Mouse (Mus musculus) kidney, adult 18-20 months (tissue): ENCODE measurements at regions not wholly inside any gene's neighbourhood (a gene's known extent, or its start where the extent isn't known, plus 50 kb on each side); places are given as distances from the start of the nearest gene placed in this dataset.
"Not testable (repeated sequence)": the region's sequence is repeated elsewhere in the genome, so short reads cannot be mapped to it uniquely, and the experiment has no call there.

Experiments used
- DNase-seq: peaks from one replicate; pipeline ENCODE4 v3.0.0; 2021

DNA sequence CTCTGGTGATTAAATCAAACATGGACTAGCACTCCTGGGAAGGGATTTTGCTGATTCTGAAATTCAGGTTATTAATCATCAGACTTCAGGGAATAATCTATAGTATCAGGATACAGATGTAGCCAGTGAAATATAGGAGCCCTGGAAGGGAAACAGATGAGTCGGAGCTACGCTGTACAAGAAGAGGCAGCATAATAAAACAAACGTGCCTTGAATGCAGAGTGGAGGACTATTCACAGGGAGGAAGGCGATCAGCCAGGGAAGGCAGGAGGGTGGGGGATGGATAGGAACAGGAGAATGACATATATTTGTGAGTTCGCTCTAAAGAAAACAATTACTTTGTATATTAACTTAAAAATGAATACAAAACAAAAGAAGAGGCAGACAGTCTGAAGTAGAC, 286.6 kb upstream of the Got2 start:
- no peak for DNase-seq

DNA sequence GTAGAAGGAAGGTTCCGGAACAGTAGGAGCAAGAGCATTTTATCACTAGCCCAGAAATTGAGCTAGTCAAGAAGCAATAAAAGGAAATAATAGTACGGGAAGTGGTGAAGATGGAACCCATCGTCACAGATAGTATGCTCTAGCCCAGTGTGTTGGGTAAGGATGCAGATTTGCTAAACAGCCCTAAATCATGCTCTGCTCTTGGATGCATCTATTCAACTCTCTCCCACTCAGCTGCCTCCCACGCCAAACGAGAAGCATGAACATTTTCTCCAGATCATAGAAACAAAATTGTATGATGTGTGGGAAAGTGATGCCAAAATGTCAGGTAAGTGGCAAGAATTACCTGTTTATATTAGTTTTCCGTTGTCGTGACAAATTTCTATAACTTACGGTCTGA, 276.6 kb upstream of the Got2 start:
- DNase-seq, result no peak

DNA sequence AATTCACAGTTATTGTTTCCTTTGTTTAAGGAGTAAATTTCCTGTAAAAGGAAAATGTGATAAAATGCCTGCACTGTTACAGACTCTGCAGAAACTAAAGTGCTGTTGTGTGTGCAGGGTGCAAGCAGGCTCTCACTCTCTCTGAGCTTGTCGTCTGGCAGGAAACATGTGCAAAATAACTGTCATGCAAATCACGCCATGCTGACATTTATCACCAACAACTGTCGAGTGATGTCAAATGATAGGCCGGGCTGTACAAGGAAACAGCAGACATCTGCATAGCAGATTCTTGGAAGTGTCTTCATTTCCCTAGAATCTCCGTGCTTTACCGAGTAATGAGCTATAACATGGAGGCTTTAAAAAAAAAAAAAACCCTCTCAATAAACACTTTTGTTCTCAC, 271.6 kb upstream of the Got2 start:
- DNase-seq, result no peak

DNA sequence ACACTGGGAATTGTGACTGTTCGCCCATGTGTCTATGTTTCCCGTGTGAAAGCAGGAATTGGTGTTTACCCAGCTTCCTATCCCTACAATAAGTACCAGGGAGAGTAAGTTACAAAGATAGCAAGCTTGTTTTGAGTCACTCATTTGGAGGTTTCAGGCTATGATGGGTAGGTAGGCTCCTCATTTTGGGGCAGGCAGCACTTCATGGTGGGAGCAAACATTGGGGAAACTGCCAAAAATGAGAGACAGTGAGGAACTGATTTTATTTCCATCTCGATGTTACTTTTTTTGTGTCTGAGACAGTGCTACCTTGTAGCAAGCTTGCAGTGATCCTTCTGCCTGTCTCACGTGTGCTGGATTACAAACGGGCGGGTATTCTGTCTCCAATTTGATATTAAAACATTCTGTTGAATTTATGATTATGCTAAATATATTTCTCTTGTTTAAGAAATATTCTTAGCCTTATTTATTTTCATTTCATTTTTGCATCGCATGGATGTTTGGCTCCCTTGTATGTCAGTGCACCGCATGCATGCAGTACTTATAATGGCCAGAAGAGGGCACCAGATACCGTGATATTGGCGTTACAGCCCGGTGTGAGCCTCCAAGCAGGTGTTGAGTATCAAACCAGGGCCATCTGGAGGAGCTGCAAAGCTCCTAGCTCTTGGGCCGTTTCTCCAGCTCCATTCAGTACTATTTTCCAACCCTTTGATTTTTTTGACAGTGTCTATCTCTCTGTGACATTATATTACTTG, 264.3 kb upstream of the Got2 start:
- peak; percentile 54 for DNase-seq

DNA sequence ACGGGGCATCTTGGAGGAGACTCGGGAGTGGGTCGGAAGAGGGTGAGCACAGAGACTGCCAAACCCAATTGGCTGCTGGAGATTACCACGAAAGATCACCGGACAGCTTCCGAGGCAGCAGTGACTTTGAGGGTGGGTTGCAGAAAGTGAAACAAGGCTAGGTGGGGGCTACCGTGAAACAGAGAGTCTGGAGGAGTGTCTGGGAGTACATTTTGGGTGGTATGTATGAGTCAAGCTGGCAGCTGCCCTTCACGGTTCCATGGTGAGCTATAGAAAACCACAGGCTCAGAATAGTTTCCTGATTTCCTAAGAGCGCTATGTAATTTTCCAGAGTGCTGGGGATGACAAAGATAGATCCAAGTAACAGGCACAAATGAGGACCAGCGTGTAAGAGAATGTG, 263.7 kb upstream of the Got2 start:
- DNase-seq, result no peak

DNA sequence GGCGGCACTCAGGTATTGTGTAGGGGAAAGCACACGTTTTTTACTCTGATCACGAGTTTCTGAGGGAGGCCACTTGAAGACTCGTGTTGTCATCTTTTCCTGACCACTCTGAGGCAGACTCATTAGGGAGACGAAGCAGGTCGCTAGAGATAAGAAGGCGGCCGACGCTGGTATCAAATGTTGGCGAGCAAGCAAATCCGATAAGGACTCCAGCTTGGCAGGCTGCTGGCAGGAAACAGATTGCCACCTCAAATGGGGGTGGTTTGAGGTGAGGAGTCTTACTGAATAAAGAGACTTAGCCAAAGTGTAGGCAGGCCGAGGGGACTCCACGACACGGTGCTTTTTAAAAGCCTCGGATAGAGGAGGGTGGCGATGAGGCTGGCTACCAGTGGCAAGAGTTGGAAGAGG, 262.7 kb upstream of the Got2 start:
- DNase-seq, result no peak

DNA sequence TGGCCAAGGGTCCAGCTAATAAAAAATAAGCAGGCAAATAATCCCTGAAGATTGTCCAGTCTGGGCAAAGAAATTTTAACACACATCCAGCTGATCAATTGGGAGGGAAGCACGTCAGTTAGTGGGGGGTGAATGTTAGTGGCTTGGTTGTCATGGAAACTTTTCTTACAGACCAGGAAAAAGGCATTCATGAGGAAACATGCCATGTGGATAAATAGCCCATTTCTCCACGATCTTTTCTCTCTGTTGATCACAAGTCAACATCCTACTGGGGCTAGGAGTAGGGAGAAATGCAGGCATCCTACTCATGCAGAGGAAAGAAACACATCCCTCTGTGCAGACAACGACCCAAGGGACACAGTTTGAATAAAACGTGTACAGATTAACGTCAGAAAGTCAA, 243.8 kb upstream of the Got2 start:
- DNase-seq, result no peak

DNA sequence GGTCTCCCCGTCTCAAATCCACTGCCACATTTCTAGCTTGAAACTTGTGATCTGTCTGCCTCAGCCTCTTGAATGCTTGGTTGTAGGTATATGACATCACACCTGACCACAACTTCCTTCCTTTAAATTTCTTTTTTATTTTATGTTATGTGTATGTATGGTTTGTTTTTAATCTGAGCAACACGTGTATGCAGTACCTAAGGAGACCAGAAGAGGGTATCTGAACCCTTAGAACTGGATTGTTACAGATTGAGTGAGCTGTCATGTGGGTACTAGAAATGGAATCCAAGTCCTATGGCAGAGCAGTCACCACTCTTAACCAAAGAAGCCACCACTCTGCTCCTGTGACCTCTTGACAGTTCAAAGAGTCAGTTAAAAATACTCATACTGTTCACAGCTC, 240.0 kb upstream of the Got2 start:
- no peak for DNase-seq

DNA sequence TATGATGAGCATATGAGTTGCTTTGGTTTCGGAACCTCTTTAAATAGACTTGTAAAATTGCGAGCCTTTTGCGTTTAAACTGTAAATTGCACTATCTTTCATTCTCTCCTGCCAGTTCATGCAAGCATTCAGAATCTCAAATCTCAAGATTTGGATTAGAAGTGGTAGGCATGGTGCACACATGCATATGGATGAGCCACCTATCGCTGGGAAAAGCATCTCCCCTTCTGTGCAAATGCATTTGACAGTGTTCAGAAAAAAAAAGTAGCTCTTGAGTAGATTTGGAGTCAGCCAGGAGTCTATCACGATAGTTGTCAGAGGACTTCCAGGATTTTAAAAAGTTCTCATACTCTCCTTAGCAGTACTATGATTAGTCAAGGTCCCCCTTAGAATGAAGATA, 212.5 kb upstream of the Got2 start:
- DNase-seq, result no peak

DNA sequence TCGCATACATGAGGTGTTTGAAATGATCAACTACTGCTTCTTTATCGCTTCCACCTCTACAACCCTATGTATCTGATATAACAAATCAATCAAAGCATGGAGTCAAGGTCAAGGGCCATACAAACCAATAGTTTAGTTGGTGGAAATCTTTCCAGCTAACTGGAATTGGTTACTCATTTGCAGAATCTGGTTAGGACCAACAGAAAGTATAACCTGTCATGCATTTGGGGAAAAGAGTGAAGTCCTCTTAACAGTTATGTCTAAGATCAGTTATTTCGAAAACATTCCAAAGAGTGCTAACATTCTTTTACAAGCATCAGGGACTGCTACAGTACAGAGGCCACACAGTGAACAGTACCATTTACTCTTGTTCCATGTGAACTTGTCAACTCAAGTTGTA, 204.6 kb upstream of the Got2 start:
- DNase-seq, result no peak

DNA sequence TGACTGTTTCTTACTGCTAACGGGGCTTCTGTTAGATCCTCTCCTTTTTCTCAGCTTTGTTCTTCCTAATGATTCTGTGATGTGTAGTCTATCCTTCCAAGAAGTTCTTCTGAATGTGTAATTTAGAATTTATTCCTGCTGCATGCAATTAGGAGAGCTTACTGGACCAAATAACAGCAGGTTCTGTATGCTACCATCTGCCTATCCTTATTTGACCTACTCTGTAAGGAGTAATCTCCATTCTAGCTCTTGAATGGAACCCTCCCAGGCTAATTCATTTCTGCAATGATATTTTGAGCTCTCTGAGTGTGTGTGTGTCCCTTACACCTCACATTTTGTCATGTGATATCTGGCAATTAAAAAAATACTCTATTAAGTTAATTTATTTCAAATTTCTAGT, 201.9 kb upstream of the Got2 start:
- DNase-seq, result no peak

DNA sequence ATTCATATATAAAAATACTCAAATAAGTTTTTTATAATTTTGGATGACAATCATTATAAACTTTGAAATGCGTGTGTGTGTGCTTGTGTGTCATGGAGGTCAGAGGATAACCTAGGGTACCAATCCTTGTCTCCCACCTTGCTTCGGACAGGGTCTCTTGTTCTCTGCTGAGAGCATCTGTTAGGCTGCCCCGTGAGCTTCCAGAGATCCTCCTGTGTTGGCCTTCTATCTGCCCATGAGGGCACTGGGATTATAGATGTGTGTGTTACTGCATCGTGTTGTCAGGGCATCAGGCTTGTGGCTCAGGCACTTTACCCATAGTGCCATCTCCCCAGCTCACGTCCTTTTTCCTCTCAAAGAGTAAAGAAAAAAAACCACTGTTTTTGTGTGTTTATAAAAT, 180.0 kb upstream of the Got2 start:
- DNase-seq, result no peak

DNA sequence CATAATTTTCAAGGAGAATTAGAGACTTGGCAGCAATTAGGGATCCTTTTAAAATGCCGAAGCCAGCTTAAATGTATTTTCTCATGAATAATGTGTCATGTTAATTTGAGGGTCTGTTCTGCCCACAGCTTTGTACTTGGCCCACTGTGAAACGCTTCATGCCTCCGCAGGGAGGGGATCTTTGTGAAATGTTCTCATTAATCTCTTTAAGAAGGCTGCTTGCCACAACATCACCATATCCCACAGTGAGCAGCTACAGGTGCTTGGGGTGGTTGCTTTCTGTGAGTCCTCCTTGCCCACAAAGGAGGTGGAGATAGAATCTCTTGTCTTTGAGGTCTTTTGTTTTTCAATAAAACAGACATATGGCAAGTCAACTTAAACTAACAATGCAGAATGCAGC, 159.3 kb upstream of the Got2 start:
- no peak for DNase-seq

DNA sequence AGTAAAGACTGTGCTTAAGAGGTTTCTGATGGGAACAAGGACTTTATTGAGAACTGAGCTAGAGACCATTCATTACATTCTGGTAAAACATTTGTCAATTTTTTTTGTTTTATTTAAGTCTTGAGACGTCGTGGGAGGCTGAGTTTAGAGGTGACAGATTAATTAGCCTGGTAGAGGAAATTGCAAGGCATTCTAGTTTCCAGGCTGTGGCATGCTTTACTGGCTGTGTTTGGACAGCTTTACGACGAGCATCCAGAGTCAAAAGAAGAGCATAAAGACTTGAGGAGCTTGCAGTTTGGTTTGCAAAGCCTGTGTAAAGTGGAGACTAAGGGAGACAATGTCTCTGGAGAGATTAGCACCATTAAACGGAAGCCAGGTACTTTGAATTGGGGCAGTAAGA, 154.0 kb upstream of the Got2 start:
- DNase-seq, result no peak

DNA sequence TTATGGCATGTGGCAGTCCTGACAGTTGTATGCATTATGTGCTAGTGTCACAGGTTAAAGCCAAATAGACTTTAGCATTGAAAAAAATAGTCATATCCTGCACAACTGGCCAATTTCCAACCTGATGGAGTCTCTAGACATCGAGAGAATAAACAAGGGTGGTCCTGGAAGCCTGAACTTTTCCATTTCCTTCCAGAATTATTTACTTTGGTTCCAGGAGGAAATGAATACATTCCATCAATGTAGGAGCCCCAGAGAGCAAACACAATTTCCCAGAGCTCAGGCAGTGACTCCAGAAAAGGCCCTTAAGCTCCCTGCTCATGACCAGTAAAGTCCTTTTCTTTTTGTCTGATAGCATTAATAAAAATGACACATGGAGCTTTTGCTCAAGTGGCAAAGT, 151.9 kb upstream of the Got2 start:
- DNase-seq, result no peak

DNA sequence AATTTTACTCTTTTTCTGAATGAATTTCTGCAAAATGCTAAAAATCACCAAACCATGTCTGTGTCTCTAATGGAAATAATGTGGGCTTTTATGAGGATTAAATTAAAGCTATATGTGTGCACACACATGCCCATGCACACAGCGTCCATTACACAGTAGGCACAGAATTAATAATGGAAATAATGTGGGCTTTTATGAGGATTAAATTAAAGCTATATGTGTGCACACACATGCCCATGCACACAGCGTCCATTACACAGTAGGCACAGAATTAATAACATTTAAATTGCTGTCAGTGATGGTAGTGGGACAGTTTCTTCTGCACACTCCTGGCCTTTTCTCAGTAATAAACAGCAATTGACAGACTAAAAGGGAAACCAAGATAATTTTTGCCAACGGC, 130.4 kb upstream of the Got2 start:
- not testable (repeated sequence) for DNase-seq

DNA sequence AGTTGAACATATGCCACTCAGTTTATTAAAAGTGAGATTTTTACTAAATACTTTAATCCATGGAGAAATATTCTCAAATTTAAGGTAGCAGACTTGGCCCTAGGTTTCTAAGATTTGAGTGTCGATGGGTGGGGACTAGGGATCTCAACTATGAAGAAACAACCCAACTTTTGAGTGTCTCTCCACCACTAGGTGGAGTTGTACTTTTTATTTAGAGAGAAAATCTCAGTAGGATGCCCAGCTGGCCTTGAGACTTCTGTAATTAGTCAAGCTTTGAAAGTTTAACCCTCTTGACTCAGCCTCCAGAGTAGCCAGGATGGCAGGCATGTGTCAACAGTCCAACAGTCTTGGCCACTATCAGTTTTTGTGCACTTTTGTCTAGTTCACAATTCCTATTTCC, 123.7 kb upstream of the Got2 start:
- no peak for DNase-seq

DNA sequence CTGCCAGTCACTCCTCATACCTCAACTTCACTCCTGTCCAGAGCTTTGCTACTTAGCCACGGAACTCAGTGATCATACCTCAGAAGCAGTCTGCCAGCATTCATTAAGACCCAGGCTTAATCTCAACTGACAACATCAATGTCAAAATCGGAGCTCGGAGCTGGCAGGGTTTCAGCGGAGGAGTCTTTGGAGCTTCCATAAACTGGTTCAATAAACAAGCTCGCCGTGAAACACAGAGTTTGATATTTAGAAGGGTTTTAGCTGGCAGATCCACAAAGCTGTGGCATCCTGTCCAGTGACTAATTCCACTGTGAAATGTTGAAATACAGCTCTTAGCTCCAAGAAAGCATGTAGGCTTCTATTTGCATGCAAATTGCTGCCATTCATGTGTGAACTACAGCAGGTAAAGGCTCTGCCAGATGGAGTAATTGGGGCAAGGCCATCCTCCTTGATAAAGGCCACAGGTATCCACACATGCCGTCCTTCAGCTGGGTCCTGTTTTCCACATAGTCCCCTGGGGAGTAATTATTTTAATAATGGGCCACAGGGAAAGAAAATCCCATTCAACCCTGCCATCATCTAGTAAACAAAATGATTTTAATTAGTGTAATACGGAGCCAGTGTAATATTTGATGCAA, 103.6 kb upstream of the Got2 start:
- DNase-seq, result no peak

DNA sequence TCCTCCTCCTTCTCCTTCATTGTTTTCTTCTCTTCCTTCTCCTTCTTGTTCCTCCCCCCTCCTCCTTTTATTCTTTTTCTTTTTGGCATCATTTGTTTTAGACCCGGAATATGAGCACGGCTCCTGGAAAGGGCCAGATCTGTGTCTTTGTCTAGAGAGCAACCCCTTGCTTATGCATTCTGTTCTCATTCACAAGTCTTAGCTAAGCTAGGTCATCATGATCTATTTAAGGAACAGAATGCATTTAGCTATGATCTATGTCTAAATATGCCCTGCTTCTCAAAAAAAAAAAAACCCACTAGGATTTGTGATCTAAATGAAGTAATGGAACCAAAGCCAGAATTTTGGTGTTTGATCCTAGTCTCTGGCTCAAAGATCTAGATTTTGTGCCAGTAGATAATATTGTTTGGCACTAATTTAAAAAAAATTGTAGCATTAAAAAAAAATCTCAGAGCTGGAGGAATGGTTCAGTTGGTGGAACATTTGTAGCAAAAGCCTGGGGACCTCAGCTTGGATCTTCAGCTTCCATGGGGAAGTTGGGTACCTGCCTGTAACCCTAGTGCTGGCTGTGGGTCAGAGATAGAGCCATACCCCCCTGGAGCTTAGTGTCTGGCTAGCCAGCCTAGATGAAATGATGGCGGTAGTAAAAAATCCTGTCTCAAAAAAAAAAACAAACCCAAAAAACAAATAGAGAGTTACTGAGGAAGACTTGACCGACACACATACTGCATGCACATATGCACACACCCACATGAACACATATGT, 100.5 kb upstream of the Got2 start:
- no peak for DNase-seq

DNA sequence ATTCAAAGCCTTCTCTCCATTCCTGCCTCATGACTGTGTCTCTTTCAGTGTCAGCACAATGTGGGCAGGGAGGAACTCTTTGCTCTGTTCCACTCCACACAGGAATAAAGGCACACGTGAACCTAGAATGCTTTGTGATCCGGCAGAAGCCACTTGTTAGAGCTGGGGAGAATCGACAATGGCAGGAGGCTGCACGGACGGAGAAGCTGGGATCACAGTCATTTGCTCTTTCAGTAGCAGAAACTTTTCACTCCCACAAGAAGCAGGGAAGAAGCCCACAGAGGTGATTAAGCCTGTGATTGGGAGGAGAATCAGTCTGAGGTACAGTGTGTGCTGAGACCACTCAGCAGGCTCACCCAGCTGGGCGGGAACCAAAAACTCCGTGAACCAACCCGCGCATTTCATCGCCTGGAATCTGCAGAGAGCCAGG, 98.7 kb upstream of the Got2 start:
- no peak for DNase-seq

DNA sequence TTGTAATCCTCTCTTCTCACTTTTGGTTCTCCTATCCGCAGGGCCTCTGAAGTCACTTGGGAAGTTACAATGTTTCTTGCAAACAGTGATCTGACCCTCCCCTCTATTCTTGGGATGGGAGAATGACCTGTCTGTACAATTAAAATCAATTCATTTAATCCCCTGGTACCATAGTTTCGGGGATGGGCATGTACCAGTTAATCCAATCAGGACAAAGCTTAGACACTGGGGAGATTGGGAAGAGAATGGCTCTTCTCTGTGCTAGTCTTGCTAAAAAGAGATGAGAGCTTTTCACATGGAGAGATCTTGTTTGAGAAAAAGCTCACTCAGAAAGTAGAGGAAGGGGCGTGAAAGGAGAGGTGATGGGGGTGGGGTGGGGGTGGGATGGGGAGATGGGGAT, 98.1 kb upstream of the Got2 start:
- DNase-seq, result no peak

DNA sequence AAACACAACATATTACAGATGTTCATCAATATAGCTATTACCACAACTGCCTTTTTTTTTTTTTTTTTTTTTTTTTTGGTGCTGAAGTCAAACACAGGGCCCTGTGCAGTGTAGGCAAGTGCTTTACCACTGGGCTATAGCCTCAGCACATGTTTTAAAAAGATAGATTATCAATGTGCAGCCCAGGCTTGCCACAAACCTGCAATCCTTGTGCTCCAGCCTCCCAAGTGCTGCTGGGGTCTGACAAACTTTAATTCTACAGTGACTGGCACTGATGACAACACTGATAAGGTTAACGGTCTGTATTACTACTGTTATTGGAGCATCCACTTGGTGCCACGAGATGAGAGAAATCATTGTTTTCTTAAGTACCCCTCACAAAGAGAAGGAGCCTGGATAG, 95.3 kb upstream of the Got2 start:
- DNase-seq, result no peak

DNA sequence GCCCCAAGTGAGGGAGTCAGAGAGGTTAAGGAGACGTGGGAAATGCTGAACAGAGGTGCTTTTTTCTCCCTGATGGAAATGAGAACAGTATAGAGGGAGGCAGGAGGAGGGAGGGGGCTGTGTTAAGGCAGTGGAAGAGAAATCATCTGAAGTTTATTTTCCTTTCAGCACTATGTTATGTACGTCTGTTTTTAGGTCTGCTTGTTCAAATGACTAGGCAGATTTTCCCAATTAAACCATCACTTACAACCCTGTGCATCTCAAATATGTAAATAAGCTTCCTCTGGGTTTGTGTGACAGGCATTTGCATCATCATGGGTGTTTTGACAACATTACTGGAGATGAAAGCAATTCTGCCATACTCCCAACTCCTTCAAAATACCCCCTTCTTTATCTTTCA, 92.1 kb upstream of the Got2 start:
- DNase-seq, result no peak

DNA sequence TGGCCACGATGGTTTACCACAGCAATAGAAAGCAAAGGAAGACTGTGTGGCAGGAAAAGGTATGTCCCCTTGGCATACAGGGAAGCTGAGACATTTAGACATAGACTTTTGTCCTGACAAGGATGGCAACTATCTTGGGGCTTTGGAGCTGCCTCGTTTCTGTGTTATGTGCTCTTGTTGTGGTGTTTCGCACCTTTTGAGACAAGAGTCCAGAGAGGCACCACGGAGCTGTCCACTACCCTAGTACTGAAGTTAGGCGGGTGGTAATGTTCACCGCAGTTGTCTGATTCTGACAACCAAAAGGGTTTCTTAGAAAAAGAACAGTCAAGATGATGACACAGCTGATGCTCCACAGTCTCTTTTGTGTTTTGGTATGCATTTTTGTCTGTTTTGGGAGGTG, 90.9 kb upstream of the Got2 start:
- no peak for DNase-seq
